Mouse (Mus musculus): Measurements from ENCODE around the gene Vps37d. TPM values are rescaled to one million over a fixed set of nuclear protein-coding genes. Genes with fewer than 3 reads are reported as not detected.

Gene Vps37d
- 1.6 and 6.2 TPM in 2 replicates for polyA plus RNA-seq (2012; rRNA removed; ENCODE audit: low replicate concordance)

GRCm38 (mm10) chr5:135077564-135078481 is at the start of gene Vps37d:
Gene Vps37d (minus strand): TSS chr5:135078266.

GRCm38 (mm10) chr5:135089653-135090052 is 11.6 kb upstream of the Vps37d start, which contains the start of gene Mlxipl:
Gene Mlxipl (plus strand): TSS chr5:135089890.

GRCm38 (mm10) chr5:135064909-135065446 is 13.1 kb downstream of the Vps37d start, which contains the start of gene Bud23:
Gene Bud23 (minus strand): TSS chr5:135064959.

DNA sequence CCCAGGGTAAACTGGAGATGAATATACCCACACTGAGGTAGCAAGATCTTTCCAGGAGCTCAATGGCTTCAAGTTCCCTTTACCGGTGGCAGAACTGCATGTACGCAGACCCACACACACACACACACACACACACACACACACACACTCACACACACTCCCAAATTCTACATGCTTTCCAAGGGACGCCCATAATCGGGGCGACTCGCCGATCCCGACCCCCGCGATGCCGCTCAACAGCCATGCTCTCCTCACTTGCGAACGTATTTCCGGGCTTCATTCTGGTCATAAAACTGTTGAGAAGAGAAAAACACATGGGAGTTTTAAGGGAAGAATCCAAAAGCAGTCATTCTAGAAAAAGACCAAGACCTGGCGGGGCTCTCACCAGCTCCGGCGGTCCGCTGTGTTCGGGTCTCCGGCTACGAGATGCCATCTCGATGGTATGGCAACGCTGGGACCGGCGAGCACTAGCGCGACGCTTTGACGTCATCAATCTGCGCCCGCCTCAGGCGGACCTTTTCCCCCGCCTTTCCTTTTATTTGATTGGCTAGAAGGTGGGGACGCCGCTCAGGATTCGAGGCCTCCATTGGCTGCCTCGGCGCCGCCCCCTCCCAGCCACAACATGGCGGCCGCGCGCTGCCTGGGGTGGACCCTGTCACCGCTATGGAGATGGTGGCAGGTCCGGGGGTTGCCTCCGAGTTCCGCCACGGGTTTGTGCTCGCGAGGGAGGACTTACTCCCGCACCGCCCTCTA is 14.3 kb downstream of the Vps37d start, which contains the start of gene Dnajc30:
Dnajc30 (plus strand) TSS at position 574 of the 753 bp plus-strand sequence.

DNA sequence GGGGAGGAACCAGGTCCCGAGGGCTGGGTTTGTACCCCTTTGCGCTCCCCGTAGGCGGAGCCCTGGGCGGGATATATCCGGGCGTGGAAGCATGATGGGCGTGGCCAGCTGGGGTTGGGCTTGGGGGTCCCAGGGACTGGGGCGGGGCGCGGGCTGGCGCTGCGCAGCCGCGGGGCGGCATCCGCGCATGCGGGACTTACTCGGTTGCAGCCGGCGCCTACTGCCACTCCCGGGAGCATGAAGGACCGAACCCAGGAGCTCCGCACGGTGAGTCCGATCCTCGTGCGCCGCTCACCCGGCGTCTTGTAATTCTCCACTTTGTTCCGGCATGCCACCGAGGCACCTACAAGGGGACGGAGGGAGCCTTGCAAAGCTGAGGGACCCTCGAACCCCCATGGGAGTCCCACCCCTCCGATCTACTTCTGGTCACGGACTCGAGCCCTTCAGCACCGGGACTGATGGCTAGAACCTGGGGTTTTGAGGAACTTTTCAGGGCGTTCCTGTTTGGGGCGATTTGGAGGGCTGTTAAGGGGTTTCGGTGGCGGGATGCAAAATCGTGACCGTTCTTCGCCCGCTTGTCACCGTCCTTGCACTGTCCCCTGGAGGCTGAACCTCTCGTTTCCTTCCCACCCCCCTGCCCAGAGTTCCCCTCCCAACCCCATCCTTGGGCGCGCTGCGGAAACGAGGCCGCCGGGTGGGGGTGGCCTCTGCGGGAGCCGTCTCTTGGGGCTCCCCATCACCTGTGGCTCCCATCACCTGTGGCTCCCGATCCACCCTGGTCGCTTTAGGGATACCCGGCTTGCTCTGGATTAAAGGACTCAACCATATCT is 54.5 kb downstream of the Vps37d start, which contains the start of gene Stx1a:
Stx1a (plus strand) TSS at position 139 of the 830 bp plus-strand sequence.

Other genes with a start within 250 kb of the Vps37d start
- not detected in 2 replicates for gene Tmem270, start 171.5 kb downstream of the Vps37d start, polyA plus RNA-seq (2012; rRNA removed; ENCODE audit: low replicate concordance)
- 0.47 and 0.62 TPM in 2 replicates for gene Cldn13, start 162.7 kb downstream of the Vps37d start, polyA plus RNA-seq (2012; rRNA removed; ENCODE audit: low replicate concordance)
- gene Mettl27, start 145.9 kb downstream of the Vps37d start, polyA plus RNA-seq (2012; rRNA removed; ENCODE audit: low replicate concordance): 27.0 and 37.6 TPM in 2 replicates
- 113 and 188 TPM in 2 replicates for gene Cldn4, start 131.3 kb downstream of the Vps37d start, polyA plus RNA-seq (2012; rRNA removed; ENCODE audit: low replicate concordance)
- 112 and 273 TPM in 2 replicates for gene Cldn3, start 92.1 kb downstream of the Vps37d start, polyA plus RNA-seq (2012; rRNA removed; ENCODE audit: low replicate concordance)
- 105 and 132 TPM in 2 replicates for gene Abhd11, start 69.1 kb downstream of the Vps37d start, polyA plus RNA-seq (2012; rRNA removed; ENCODE audit: low replicate concordance)
- gene Stx1a, start 54.8 kb downstream of the Vps37d start, polyA plus RNA-seq (2012; rRNA removed; ENCODE audit: low replicate concordance): 13.5 and 18.0 TPM in 2 replicates
- 34.6 and 70.6 TPM in 2 replicates for gene Dnajc30, start 14.1 kb downstream of the Vps37d start, polyA plus RNA-seq (2012; rRNA removed; ENCODE audit: low replicate concordance)
- 48.1 and 60.4 TPM in 2 replicates for gene Bud23, start 13.3 kb downstream of the Vps37d start, polyA plus RNA-seq (2012; rRNA removed; ENCODE audit: low replicate concordance)
- gene Mlxipl, start 11.6 kb upstream of the Vps37d start, polyA plus RNA-seq (2012; rRNA removed; ENCODE audit: low replicate concordance): 217 and 264 TPM in 2 replicates
- 11.4 and 12.6 TPM in 2 replicates for gene Tbl2, start 71.4 kb upstream of the Vps37d start, polyA plus RNA-seq (2012; rRNA removed; ENCODE audit: low replicate concordance)
- gene Bcl7b, start 90.0 kb upstream of the Vps37d start, polyA plus RNA-seq (2012; rRNA removed; ENCODE audit: low replicate concordance): 36.2 and 42.7 TPM in 2 replicates
- gene Baz1b, start 109.0 kb upstream of the Vps37d start, polyA plus RNA-seq (2012; rRNA removed; ENCODE audit: low replicate concordance): 22.2 and 25.4 TPM in 2 replicates
- 0.61 and 5.2 TPM in 2 replicates for gene Fzd9, start 173.0 kb upstream of the Vps37d start, polyA plus RNA-seq (2012; rRNA removed; ENCODE audit: low replicate concordance)

Measured in mammary gland, adult 2 months (tissue).